Mouse (Mus musculus) lung, postnatal 0 days (tissue): ENCODE measurements at regions not wholly inside any gene's neighbourhood (a gene's known extent, or its start where the extent isn't known, plus 50 kb on each side); places are given as distances from the start of the nearest gene placed in this dataset.

Experiments
- CTCF ChIP-seq: IDR thresholded peaks from 2 replicates; pipeline ENCODE4 v1.5.1; 2016; ENCODE audit warnings: antibody characterized with exemption, mild to moderate bottlenecking
- EP300 ChIP-seq: IDR thresholded peaks from 2 replicates; pipeline ENCODE4 v1.6.1; 2016; ENCODE audit warnings: antibody characterized with exemption, mild to moderate bottlenecking, control low read depth

- TF ChIP-seq EP300 (no peak), CTCF (no peak)
Measured at GRCm38 (mm10) chr1:42277130-42277529, 418.4 kb upstream of the Pou3f3 start.
